Mouse (Mus musculus) midbrain, embryonic 12.5 days (tissue): Measurements from ENCODE around the gene Alcam. TPM values are rescaled to one million over a fixed set of nuclear protein-coding genes. Genes with fewer than 3 reads are reported as not detected.

ENCODE experiments used
- ATAC-seq: fragments of 200-750 bp; cut with Nextera tagmentation; 2 replicates; pipeline ENCODE4 v1.8.0; 2017; ENCODE audit warnings: low read depth, moderate TSS enrichment, moderate library complexity; ENCODE audit not compliant: low FRiP score
- H3K27ac ChIP-seq: fragments of 300-500 bp; sonication (generic); replicated peaks from 2 replicates; pipeline ENCODE4 v1.5.1; 2016; ENCODE audit warnings: mild to moderate bottlenecking
- H3K27me3 ChIP-seq: fragments of 300-500 bp; sonication (generic); 2 replicates; pipeline ENCODE4 v1.6.1; 2016; ENCODE audit warnings: mild to moderate bottlenecking
- H3K36me3 ChIP-seq: fragments of 300-500 bp; sonication (generic); 2 replicates; pipeline ENCODE4 v1.6.1; 2016
- H3K4me1 ChIP-seq: fragments of 300-500 bp; sonication (generic); 2 replicates; pipeline ENCODE4 v1.6.1; 2016
- H3K4me2 ChIP-seq: fragments of 300-500 bp; sonication (generic); replicated peaks from 2 replicates; pipeline ENCODE4 v1.6.1; 2016; ENCODE audit warnings: mild to moderate bottlenecking, moderate library complexity
- H3K4me3 ChIP-seq: fragments of 300-500 bp; sonication (generic); 2 replicates; pipeline ENCODE4 v1.5.1; 2016; ENCODE audit warnings: mild to moderate bottlenecking
- H3K9ac ChIP-seq: fragments of 300-500 bp; sonication (generic); replicated peaks from 2 replicates; pipeline ENCODE4 v1.6.1; 2016; ENCODE audit warnings: mild to moderate bottlenecking, moderate library complexity
- H3K9me3 ChIP-seq: fragments of 300-500 bp; sonication (generic); 2 replicates; pipeline ENCODE4 v1.6.1; 2016; ENCODE audit warnings: mild to moderate bottlenecking
- WGBS: fragments of 180-500 bp; shearing (Covaris S2); methylation state at CpG from one replicate; pipeline ENCODE4 v1.1.7; 2016; 5-methylcytosine and 5-hydroxymethylcytosine counted together
- polyA plus RNA-seq: library from polyadenylated mRNA; unstranded; fragments of >200 nt; fragmentation: Nextera tagmentation; extraction: Ambion mirVana; gene quantifications from 2 replicates; pipeline ENCODE4 v1.2.1, GENCODE M21; 2016

The Alcam gene
- polyA plus RNA-seq, 1 experiment from 2014 or later: 37.7 TPM

- Histone ChIP-seq H3K9ac (no peak overlapping the region), H3K27me3 (no peaks in the 10 kb centered on the region), H3K4me3 (no peak overlapping the region), H3K36me3 (no peaks in the 10 kb centered on the region), H3K27ac (no peak overlapping the region), H3K4me1 (no peaks in the 10 kb centered on the region), H3K9me3 (no peaks in the 10 kb centered on the region), H3K4me2 (no peak overlapping the region)
- WGBS: 81% methylated on average over 4 of the region's 4 CpGs
- no peak for ATAC-seq
Observed at GRCm38 (mm10) chr16:52222896-52223295, 231.0 kb downstream of the Alcam start.

GRCm38 (mm10) chr16:52219069-52219468, 234.8 kb downstream of the Alcam start:
- Histone ChIP-seq H3K36me3 (no peaks in the 10 kb centered on the region), H3K9me3 (no peaks in the 10 kb centered on the region), H3K27ac (no peak overlapping the region), H3K4me2 (no peak overlapping the region), H3K4me3 (no peak overlapping the region), H3K4me1 (no peaks in the 10 kb centered on the region), H3K27me3 (no peaks in the 10 kb centered on the region), H3K9ac (no peak overlapping the region)
- 15% methylated on average over 2 of the region's 2 CpGs for WGBS
- no peak for ATAC-seq

- peaks cover 2% of the 10 kb centered on the region; the same call in 1 of the 2 replicates for H3K36me3 ChIP-seq
- ATAC-seq: no peak
- 90% methylated on average over 8 of the region's 8 CpGs for WGBS
Observed at GRCm38 (mm10) chr16:52210844-52211606, 242.8 kb downstream of the Alcam start.

GRCm38 (mm10) chr16:52200107-52200506, 253.8 kb downstream of the Alcam start:
- WGBS: 96% methylated on average over 7 of the region's 7 CpGs
- H3K27ac ChIP-seq: no peak overlapping the region

More at GRCm38 (mm10) chr16:52210844-52211606, 242.8 kb downstream of the Alcam start:
- no peaks in the 10 kb centered on the region for H3K4me1 ChIP-seq
- no peaks in the 10 kb centered on the region for H3K27me3 ChIP-seq
- H3K9ac ChIP-seq: no peak overlapping the region
- H3K27ac ChIP-seq: no peak overlapping the region
- H3K4me2 ChIP-seq: no peak overlapping the region
- H3K4me3 ChIP-seq: no peak overlapping the region
- no peaks in the 10 kb centered on the region for H3K9me3 ChIP-seq

More at GRCm38 (mm10) chr16:52200107-52200506, 253.8 kb downstream of the Alcam start:
- no peak for ATAC-seq
- H3K4me2 ChIP-seq: no peak overlapping the region
- H3K36me3 ChIP-seq: peaks cover 30% of the 10 kb centered on the region
- no peak overlapping the region for H3K9ac ChIP-seq
- H3K27me3 ChIP-seq: no peaks in the 10 kb centered on the region
- no peaks in the 10 kb centered on the region for H3K9me3 ChIP-seq
- H3K4me1 ChIP-seq: no peaks in the 10 kb centered on the region
- H3K4me3 ChIP-seq: no peak overlapping the region
